Mouse (Mus musculus) embryonic fibroblast, embryonic 13.5 days (primary cell): ENCODE results near the gene Zdhhc23.

Experiments
- CTCF ChIP-seq: IDR thresholded peaks from 2 replicates; pipeline ENCODE4 v1.5.1; 2011; ENCODE audit warnings: mild to moderate bottlenecking, control low read depth, low read length, moderate library complexity, borderline replicate concordance; ENCODE audit not compliant: insufficient read depth
- POLR2A ChIP-seq: IDR thresholded peaks from 2 replicates; pipeline ENCODE4 v1.6.1; 2011; ENCODE audit warnings: low read depth, mild to moderate bottlenecking, control low read depth, low read length, moderate library complexity

DNA sequence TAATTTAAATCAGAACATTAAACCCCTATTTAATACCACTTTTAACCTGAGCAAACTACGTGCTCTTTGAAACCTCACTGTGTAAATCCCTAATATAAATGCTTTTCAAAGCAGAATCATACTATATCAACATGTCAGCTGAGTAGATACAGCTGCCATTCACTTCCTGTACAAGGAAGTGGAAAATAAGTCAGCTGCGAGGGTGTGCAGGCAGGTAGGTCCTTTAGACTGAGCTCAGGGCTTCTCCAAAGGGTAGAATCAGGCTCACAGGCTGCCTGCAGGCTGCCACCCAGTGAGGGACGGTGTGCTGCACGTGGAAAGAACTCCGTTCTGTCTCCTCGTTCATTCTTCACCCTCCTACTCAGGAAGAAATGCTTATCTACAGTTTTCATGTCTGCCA is 24.7 kb downstream of the Zdhhc23 start:
- TF ChIP-seq POLR2A (no peak), CTCF (no peak)
